Mouse (Mus musculus): ENCODE data around the gene Crygc.
A peak's percentile ranks its signal among the peaks of the same experiment; 100 is the strongest.

The Crygc gene

GRCm38 (mm10) chr1:65073589-65073988 lies at the start of gene Crygc:
Gene Crygc (minus strand): TSS chr1:65073689.
- no peak for DNase-seq

DNA sequence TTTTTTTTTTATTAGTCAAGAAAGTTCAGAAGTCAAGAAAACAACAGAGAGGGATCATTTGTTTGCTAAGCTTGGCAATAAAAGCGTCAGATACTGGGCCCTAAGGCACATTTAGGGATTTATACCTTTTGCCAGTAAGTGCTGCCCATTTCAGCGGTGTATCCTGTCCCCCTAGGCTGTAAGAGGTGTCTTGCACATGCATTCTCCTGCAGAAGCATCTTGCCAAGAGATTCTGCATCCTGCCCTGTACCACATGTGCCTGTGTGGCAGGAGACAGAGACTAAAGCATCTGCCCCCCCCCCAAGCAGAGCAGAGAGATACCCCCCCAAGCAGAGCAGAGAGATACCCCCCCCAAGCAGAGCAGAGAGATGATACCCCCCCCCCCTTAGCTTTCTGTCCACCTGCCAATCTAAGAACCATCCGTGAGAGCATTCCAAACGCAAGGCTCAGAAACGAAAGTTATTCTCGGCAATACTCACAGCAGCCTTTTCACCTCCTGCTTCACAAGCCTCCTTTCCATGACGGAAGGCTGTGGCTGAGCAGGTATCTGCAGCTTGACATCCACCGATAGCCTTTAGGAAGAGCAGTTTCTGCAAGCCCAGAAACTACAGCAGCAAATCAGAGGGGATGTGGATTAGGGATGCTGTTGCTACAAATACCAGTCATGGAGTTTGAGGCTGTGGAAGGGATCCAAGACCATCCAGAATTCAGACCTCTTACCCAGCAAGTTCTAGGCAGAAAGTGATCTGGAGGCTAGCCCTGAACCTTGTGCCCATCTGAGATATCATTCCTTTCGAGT lies 49.3 kb upstream of the Crygc start, which contains the start of gene D630023F18Rik:
D630023F18Rik (minus strand) TSS at position 641 of the 799 bp plus-strand sequence.
- no peak for DNase-seq

GRCm38 (mm10) chr1:65119438-65119837 lies 45.9 kb upstream of the Crygc start, which contains the start of gene Gm28845:
Gene Gm28845 (minus strand): TSS chr1:65119558.
- no peak for DNase-seq

GRCm38 (mm10) chr1:65118150-65118913 lies 44.8 kb upstream of the Crygc start:
- peak; percentile 93 for DNase-seq

DNA sequence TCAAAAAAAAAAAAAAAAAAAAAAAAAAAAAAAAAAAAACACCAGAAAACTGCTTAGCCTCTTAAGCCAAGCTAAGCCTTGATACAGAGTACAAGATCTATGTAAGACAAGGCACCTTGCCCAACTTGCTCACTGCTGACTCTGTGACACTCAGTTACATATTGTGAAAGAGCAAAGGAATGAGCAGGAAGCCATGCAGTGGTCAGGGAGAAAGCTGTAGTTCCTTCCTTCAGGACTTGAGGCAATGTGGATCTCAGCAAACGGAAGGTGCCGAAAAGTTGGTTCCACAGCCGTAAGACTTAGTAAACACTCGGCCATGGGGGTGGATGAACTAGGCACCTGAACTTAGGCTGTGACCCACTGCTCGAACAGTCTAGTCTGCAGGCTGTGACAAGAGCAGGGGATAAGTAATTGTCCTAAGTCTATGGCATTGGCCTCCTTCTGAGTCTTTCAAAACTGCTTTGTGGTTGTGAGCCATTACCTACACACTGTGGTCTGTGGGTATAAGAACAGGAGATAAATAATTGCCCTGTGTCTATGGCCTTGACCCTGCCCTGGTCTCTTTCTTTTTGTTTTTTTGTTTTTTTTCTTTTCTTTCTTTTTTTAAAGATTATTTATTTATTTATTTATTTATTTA lies 40.2 kb upstream of the Crygc start:
- DNase-seq, result peak; percentile 49

GRCm38 (mm10) chr1:65112807-65113196 lies 39.3 kb upstream of the Crygc start:
- DNase-seq, result peak; percentile 54

- peak; percentile 88 for DNase-seq
Observed at GRCm38 (mm10) chr1:65112031-65112806, 38.7 kb upstream of the Crygc start.

GRCm38 (mm10) chr1:65109756-65110435 lies 36.4 kb upstream of the Crygc start:
- DNase-seq, result no peak

DNA sequence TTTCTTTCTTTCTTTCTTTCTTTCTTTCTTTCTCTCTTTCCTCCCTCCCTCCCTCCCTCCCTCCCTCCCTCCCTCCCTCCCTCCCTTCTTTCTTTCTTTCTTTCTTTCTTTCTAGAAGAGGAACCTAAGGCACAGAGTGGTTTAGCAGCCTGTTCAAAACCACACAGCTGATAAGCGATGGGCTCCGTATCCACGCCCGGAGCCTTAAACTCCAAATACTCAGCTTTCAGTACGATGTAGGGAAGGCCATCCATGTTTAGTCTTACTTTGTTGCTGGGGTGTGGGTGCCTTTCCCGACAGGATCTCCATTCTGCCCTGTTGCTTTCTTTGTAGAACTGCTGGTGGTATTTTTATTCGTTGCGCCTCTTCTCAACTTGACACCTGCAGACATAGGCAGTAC lies 35.7 kb upstream of the Crygc start:
- no peak for DNase-seq

GRCm38 (mm10) chr1:65107654-65108279 lies 34.3 kb upstream of the Crygc start:
- DNase-seq, result no peak

- no peak for DNase-seq
Observed at GRCm38 (mm10) chr1:65103273-65103672, 29.8 kb upstream of the Crygc start, which contains the start of gene Cryga. Gene Cryga (minus strand): TSS chr1:65103373.

- DNase-seq, result no peak
Observed at GRCm38 (mm10) chr1:65096953-65097352, 23.5 kb upstream of the Crygc start.

DNA sequence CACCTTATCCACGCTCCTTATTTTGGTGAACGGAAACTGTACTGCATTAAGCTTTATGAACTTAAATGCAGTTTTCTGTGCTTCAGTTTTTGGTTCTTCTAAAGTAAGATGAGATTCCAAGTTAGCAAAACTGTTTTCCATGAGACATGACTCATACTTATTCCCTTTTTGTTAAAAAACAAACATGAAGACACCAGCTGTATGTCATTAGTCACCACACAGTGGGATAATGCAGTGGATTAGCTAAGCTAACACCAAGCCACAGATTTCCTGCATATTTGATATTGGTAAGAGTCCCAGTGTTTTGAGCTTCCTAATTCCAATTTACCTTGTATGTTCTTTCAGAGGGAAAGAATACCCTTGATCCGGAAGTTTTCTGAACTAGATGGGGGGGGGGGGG lies 18.1 kb upstream of the Crygc start:
- no peak for DNase-seq

- DNase-seq, result no peak
Observed at GRCm38 (mm10) chr1:65090370-65090769, 16.9 kb upstream of the Crygc start.

DNA sequence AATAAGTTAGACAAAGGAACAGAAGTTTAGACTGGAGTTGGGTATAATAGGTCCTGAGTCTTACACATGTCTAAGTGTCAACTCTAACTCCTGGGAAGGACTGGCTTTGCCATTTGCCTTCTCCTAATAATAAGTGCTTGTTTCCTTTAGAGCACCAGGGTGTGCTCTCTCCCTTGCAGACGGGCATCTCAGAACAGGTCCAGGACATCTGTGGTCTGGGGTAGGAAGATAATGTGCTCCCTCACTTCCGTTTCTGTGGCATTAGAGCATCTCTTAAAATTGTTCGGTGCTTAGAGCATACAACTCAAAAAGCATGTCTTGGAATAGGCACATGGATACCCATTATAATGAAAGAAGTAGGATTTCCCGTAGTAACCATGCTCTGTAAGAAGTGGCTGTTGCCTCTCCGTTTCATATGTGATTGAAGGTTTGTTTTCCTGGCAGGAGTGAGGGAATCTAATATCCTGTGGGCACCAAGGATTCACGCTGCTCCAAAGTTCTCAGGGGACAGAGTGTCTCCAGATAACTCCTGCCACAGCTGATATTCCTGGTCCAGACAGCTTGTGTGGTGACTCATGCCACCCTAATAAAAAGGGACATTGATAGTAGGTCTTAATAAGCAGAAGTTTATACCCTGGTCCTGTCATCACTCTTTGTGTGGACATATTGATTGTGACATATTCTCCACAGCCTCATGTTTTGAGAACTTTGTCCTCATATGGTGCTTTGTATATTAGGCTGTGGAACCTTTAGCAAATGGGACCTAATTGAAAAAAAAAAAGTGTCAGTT lies 15.3 kb upstream of the Crygc start:
- no peak for DNase-seq

GRCm38 (mm10) chr1:65082188-65082587 lies 8.7 kb upstream of the Crygc start, which contains the start of gene Crygb:
Gene Crygb (minus strand): TSS chr1:65082288.
- DNase-seq, result no peak

GRCm38 (mm10) chr1:65075607-65076006 lies 2.1 kb upstream of the Crygc start:
- DNase-seq, result peak; percentile 3

DNA sequence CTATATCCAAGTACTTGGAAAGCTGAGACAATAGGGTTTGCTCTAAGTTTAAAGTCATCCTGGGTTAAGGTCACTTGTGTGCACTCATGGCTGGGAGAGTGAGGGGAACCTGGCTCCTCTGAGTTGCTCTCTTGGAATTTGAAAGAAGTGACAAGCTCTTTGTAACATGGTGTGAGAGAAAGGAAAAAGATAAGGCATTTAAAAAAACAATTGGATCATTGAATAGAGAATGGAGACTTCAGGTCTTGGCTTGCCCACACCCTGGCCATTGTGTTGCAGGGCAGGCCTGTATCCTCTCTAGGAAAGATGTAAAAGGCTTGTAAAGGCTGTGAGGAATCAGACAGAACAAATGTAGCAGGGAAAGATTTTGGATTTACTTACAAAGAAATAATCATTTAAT lies 5.6 kb downstream of the Crygc start:
- DNase-seq, result no peak

DNA sequence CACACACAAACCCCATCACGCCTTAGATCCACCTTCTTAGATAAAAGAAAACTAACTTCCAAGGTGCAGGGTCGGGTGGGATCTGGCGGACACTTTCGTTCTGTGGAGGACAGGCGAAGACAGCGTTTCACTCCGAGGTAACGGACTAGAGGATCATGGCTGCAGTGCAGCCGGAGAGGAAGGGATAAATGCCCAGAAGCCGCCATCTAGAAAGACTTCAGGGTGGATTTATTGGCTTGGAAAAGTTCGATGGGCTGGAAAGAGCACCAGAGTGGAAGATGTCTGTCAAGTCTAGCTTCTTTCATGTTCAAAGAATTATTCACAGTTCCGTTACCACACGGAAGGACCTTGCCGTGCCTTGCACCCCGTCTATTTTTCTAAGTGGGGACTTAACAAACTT lies 9.3 kb downstream of the Crygc start:
- DNase-seq, result no peak

- DNase-seq, result no peak
Observed at GRCm38 (mm10) chr1:65063352-65063751, 10.1 kb downstream of the Crygc start, which contains the start of gene Crygd. Gene Crygd (minus strand): TSS chr1:65063452.
